Mouse (Mus musculus) T-cell, adult 2 months (primary cell): ENCODE results near the gene Pms2.
A peak's percentile ranks its signal among the peaks of the same experiment; 100 is the strongest.

Experiments
- DNase-seq: peaks from one replicate; pipeline ENCODE4 v3.0.0; 2022; ENCODE audit warnings: low spot score

Gene Pms2

GRCm38 (mm10) chr5:143933414-143933813 lies 23.6 kb downstream of the Pms2 start:
- DNase-seq = no peak

GRCm38 (mm10) chr5:143933875-143934274 lies 24.1 kb downstream of the Pms2 start:
- DNase-seq = no peak

GRCm38 (mm10) chr5:143936156-143936555 lies 26.4 kb downstream of the Pms2 start:
- no peak for DNase-seq

GRCm38 (mm10) chr5:143941588-143941987 lies 31.8 kb downstream of the Pms2 start:
- no peak for DNase-seq

GRCm38 (mm10) chr5:143943231-143944125 lies 33.7 kb downstream of the Pms2 start:
- DNase-seq = no peak

- no peak for DNase-seq
These were observed 38.6 kb downstream of the Pms2 start for GRCm38 (mm10) chr5:143948361-143948760.

- no peak for DNase-seq
These were observed 40.3 kb downstream of the Pms2 start for GRCm38 (mm10) chr5:143950016-143950415.

GRCm38 (mm10) chr5:143957101-143957500 lies 47.3 kb downstream of the Pms2 start:
- no peak for DNase-seq

GRCm38 (mm10) chr5:143959551-143959950 lies 49.8 kb downstream of the Pms2 start:
- no peak for DNase-seq

- no peak for DNase-seq
These were observed 51.4 kb downstream of the Pms2 start for GRCm38 (mm10) chr5:143961176-143961575.

- no peak for DNase-seq
These were observed 56.0 kb downstream of the Pms2 start for GRCm38 (mm10) chr5:143965586-143966345.

- no peak for DNase-seq
These were observed 56.9 kb downstream of the Pms2 start for GRCm38 (mm10) chr5:143966671-143967070.

GRCm38 (mm10) chr5:143972628-143973027 lies 62.9 kb downstream of the Pms2 start:
- no peak for DNase-seq

GRCm38 (mm10) chr5:143974931-143975630 lies 65.3 kb downstream of the Pms2 start:
- DNase-seq = peak; percentile 45

- no peak for DNase-seq
These were observed 65.8 kb downstream of the Pms2 start for GRCm38 (mm10) chr5:143975631-143975933.

GRCm38 (mm10) chr5:143976232-143976631 lies 66.5 kb downstream of the Pms2 start:
- no peak for DNase-seq

- no peak for DNase-seq
These were observed 67.1 kb downstream of the Pms2 start for GRCm38 (mm10) chr5:143976726-143977431.

GRCm38 (mm10) chr5:143980858-143981257 lies 71.1 kb downstream of the Pms2 start:
- DNase-seq = no peak

- DNase-seq = no peak
These were observed 72.6 kb downstream of the Pms2 start for GRCm38 (mm10) chr5:143982361-143982760.
